Mouse (Mus musculus) embryo, embryonic 10.5 days (tissue): ENCODE data around the gene Wscd2.

Source experiments
- DNase-seq: peaks from one replicate; pipeline ENCODE4 v3.0.0-alpha.2; 2015; ENCODE audit warnings: low spot score

Gene Wscd2

DNA sequence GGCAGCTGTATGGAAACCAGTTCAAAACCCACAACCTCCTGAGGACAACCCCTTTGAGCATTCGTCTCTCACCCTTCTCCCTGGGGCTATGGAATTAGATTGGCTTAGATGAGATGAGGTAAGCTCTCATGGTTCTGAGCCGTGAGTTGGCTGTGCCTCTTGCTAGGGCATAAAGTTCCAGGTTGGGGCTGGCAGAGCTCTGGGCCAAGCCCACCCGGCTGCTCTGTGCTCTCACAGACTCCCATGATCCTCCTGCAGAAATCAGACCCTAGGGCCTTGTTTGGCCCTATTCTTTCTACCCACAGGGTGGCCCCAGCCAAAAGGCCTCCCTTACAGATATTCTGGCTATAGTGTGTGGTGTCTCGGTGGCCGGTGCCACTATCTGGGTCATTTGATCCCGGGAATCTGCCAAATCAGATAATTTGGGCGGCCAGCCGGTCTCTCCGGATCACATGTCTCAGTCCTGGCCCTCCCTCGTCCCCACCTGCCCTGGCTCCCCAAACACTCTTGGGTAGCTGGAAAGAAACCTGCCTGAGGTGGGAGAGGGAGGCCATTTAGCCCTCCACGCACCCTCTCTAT is 4.5 kb upstream of the Wscd2 start:
- no peak for DNase-seq

DNA sequence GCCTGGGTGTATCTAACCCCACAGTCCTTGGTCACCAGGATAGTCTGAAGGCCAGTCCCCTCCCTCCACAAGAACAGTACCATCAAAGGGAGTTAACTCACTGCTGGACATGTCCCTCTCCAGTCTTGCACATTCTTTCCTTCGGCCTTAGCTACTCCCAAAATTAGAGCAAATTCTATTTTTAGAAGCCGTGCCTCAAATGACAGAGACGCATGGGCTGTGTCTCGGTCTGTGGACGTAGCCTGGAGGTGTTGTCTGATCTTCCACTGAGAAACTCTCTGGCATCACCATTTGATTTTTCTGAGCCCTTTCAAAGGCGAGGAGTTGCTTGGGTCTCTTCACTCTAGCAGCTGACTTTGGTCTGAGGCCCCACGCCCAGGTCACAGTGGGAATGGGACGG is 2.3 kb upstream of the Wscd2 start:
- no peak for DNase-seq

DNA sequence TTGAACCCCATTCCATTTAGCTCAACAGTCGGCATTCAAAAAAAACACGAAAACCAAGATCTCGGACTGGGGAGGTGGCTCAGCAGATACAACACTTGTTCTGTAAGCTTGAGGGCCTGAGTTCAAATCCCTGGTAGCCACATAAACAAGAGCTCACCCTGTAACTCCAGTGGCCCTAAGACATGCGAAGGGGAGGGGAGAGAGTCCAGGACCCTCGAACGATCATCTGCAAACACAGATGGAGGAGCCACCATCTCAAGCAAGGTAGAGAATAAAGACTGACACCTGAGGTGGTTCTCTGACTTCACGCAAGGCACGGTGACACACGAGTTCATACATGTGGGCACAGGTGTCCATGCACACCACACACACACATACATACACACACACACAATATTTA is 516 bp upstream of the Wscd2 start:
- no peak for DNase-seq

DNA sequence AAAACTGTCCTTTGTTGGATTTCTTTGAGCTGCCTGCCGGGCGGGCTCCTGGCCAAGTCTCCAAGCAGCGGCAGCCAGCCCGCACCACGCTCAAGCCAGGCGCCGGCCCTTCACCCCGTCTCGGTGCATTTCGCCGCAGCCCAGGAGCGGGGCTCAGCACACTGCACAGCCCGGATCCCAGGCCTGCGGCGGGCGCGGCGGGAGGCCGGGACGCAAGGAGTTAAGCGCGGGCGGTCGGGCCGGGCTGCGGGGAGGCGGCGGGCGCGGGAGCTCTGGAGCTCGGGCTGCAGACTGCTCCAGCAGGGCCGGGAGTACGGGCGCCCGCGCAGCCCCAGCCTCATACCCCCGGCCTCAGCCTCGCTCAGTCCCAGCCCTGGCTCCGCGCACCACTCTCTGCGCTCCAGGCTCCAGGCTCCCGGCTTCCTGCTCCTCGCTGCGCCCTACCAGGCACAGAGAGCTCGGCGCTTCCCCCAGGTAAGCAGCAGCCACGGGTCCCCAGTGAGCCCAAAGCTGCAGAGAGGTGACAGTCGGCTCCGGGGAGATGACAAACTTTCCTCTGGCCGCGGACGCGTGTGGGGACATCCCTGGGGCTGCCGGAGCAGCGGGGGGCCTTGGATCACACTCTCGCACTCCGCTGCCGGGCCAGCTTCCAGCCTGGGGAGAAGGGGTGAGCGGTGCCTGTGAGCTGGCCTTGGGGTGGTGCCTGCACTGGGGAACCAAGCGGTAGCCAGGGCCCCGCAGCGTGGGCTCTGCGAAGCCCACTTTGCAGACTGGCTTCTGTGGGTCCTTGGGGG is 531 bp downstream of the Wscd2 start:
- DNase-seq: peak; percentile 62

DNA sequence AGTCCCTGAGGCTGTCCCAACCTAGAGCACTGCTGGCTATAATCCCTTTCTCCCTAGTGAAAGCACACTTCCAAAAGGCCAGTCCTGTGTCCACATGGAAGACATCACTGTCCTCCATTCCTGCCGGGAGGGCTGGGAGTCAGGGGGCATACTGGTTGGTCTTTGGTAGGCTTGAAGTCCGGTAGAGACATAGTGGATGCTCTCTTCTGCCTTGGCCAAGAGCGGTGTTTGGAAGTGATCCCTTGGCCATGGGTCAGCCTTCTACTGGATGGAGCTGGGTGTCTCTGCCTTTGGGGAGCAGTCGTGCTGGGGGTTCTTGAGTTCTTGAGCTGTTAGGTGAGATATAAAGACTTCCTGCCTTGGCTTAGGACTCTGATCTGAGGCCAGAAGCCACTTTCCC is 1.4 kb downstream of the Wscd2 start:
- DNase-seq: no peak

DNA sequence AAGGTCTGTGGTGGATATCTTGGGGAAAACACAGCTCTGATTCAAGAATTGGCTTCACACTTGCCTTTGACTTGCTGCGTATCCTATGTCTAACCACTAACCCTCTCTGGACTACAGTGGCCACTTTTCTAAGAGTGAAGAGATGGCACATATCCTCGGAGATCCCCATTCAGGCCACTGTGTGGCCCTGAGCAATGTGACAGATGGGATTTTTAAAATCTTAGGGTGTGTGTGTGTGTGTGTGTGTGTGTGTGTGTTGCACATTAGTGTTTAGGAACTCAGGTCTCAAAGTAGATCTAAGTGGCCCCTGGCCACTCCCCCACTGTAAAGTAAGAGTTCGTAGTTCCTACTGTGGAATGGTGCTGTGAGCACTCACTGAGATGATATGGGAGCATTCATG is 1.9 kb downstream of the Wscd2 start:
- no peak for DNase-seq

DNA sequence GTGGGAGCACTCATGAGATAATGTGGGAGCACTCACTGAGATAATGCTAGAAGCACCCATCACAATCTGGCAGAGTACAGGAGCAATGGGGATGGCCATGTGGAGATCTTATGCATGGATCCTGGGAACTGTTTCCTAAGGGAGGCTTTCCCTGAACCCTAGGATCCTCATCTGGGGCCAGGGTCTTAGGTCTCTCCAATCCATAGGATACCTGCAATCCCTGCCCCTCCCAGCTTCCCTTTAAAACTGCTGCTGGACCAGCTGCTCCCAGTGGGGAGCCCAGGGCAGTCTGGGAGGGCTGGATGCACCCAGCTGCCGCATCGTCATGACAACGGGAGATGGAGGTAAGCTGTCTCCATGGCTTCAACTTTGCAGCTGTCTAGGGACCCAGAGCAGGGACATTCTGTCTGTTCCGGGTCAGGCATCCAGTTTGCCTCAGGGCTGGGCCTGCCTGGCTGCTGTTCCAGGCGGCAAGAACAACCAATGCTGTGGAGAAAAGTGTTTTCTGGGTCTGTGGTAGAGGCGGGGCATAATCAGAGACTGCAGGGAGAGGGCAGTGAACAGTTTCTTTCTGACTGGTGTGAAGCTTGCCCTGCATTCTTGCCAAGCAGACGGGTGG is 2.4 kb downstream of the Wscd2 start:
- peak; percentile 65 for DNase-seq

DNA sequence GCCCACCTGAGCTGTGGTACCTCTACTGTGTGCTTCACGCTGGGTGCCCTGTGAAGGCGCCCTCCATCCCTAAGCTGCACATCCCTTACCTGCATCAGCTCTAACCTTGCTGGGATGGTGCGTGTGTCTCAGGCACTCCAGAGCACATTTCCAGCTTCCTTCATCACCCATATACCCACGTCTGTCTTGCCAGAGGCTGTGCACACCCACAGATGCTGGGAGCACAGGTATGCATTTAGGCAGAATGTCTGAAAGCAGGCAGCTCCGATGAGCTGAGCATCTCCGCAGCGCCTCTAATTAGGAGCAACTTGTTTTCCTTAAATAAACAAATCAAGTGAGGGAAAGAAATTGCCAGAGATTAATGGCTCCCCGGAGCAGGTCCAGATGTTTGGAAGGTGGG is 3.9 kb downstream of the Wscd2 start:
- no peak for DNase-seq

DNA sequence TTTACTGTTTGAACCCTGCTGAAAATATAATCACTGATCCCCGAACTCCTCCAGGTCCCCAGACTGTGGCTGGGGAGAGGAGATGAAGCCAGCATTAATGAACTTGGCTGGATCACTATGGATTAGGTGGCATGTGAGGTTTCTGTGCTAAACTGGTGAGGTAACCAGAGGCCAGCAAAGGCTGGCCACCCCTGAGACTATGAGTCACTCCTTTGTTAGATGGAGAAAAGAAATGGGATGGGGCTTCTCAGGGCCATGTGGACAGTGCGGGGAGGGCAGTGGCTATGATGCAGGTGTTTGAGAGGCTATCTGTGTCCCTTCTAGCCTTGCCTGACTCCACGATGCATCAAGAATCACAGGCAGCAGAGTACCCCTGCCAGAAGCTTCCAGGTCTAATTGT is 6.8 kb downstream of the Wscd2 start:
- no peak for DNase-seq

DNA sequence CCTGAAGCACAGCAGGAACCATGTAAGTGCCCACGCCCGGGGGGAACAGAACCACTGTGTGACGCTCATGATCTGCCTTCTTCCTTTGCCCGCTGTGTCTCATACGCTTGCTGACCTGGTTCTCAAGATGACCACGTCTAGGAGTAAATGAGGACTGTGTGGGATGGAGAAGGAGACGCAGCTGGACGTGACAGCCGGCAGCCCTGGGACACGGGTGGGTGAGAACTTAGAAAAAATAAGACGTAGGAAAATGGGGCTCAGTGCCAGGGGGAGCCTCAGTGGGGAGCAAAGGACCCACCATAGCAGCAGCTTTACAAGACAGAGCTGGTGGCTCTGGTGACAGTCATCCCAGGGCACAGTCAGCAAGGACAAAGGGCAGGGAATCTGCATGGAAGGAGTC is 9.3 kb downstream of the Wscd2 start:
- DNase-seq: no peak

DNA sequence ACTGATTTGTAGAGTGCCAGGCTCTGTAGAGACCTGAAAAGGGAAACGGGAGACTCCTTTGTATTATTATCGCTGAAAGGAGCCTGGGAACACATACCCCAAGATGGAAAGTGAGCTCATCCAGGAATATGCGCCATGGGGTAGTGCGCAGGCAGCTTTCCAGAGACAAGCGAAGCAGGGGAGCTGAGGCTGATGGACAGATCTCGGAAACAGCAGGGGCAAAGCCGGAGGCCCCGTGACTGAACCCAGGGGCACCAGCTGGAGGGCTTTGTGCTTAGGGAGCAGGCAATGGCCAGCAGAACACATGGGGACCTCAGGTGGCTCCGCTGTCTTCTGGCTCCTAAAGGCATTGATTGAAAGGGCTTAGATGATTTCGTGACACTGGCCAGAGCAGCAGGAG is 13.1 kb downstream of the Wscd2 start:
- DNase-seq: peak; percentile 75

DNA sequence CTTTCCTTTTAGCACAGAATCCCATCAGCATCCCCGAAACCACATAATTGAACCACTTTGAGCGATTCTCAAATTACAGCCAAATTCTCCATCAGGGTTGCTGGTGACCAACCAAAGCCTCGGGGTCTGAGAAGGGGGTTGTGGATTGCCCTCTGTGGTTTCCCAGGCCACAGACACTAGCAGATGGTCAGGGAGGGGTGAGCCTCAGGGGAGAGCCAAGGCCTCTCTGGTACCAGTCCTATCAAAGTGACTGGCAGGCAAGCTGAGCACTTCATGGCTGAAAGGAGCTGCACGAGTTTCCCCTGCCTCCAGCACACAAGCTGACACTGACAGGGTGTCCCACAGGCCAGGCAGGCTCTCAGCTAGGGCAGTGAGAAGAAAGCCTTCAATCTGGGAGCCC is 14.5 kb downstream of the Wscd2 start:
- DNase-seq: peak; percentile 64

DNA sequence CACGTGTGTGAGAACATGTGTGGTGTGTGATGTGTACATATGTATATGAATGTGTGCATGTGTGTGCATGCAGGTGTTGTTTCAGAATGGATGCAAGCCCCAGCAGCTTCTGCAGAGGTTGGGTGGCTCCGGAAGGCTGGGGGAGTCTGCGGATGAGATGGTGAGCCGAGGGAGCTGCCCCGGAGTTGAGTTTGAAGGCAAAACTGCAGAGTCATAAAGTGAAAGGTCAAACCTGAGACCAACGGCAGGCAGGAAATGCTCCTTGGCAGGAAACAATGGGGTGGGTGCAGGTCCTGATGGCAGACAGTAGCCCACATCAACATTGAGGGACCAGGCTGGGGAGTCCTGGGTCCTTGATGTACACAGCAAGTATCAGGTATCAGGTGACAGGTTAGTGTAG is 15.9 kb downstream of the Wscd2 start:
- no peak for DNase-seq

DNA sequence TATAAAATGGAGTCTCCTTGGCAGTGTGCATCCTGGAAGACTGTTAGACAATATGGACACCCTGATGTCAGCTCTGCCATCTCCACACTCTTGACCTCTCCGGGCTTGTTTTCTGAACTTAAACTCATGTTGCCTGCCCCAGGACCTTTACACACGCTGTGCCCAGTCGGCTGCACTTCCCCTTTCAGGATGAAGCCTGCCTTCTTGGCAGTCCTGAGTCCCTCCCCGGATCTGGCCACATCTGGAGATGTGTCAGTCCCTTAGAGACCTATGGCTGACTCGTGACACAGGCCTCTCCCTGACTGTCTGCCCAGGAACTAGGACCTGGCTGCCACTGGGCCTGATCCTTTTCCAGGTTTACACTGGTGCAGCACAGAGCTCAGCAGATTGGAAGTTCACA is 16.6 kb downstream of the Wscd2 start:
- no peak for DNase-seq

DNA sequence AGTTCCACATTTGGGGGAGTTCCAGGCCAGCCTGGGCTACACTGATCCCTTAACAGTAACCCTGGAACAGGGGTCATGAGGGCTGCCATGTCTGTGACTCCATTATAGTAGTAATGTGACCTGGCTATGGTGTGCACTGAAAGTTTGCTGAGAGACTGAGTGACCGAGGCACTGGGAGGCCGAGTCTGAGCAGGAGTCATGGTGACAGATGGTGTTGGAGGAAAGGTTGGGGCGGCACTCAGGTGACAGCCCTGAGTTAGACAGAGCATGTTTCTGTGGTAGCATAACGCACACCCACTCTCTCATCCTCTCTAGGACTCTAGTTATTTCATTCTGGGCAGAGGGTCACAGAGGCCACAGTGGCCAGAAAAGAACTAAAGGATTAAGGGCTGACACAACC is 19.0 kb downstream of the Wscd2 start:
- no peak for DNase-seq

DNA sequence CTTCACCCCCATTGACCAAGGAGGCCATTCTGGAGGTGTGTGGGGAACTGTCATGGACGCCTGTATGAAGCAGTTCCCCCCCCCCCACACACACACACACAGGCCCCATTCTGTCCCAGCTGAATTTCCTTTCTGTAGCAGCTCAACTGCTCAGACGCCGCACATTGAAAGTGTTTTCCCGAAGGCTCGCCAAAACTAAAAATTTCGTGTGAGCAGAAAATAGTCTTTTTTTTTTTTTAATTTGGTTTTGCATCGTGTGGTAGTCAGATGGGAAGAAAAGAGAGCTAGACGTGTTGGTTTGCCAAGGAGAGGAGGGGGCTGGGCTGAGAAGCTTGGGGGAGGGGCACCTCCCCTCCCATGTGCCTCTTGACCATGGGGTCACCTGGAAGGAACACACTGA is 23.5 kb downstream of the Wscd2 start:
- DNase-seq: no peak

DNA sequence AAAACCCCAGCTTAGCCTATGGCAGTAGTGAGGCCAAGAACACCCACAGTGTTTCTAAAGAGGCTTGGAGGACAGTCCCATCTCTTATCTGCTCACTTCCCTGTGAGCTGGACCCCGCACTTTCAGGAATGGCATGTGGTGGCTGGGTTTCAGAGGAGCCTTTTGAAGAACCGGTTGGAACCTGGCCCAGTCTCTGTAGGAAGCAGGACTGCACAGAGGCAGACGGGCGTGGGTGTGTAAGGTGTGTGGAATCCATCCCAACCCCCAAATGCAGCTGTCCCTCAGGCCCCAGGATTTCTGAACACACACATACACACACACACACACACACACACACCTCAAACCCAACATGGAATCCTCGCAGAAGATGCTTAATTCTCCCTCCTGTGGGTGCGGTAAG is 23.9 kb downstream of the Wscd2 start:
- DNase-seq: no peak

DNA sequence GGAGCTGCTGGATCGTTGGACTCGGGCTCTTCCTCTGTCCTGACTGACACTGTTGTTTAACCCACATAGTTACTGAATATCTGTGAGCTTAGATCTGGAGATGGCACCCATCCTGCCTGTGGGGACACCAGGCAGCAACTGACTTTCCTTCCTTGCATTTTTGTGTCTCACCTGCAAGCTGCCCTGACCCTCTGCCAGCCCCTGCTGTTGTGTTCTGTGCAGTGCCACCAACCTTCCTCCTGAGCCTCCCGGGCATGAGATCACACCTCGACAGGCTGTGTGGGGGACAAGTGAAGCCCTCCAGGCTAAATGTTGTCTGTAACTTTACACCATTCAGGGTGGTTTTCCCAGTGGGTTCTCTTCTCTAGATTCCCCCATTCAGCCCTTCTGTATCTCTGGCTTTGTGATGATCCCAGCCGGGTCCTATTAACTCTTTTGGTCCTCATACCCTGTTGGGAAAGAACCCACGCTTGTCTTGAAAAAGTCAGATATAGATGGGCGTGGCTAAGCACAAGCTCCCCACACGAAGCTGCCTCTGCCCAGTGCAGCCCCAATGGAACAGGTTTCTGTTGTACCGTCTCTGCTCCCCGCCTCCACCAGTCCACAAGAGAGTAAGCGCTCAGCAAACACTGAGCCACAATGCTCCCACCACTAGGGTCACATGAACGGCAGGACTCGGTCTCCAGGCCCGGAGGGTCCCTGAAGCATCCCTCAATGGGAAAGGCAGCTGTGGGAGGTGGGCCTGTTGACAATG is 26.2 kb downstream of the Wscd2 start:
- no peak for DNase-seq

DNA sequence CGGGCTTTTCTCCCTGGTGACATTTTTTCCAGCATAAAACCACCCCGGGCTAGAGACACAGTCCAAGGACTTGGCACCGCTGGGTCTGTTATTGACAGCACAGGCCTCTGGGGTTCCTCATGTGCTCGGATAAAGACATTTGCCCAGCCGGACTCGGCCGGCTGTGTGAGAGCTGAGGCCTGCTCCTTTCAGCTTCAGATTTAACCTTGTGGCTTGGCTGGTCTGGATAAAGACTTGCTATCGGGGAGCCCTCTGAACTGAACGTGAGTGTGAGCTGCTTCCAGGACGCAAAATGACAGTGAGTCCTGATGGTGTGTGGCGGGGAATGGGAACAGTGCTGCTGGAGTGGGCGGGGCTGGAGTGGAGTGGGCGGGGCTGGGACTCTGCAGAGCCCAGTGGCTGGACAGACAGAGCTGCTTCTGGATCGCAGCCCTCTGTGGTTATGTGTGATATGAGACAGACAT is 26.8 kb downstream of the Wscd2 start:
- DNase-seq: peak; percentile 38

DNA sequence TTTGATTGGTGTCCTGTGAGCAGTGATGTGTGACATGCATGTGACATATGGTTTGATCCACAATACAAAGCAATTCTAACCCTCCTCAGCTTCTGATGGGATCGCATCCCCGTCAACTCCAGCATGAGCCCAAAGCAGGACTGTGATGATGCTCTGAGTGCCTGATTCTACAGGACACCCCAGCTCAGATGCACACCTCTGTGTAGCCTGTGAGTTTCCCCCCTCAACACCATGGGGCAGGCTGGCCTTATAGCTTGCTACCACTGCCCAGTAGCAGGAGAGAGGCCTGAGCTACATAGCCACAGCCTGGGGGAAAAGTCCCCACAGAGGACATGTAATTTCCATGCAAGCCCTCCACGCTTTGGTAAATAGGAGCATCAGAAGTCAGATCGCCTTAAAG is 27.3 kb downstream of the Wscd2 start:
- no peak for DNase-seq

DNA sequence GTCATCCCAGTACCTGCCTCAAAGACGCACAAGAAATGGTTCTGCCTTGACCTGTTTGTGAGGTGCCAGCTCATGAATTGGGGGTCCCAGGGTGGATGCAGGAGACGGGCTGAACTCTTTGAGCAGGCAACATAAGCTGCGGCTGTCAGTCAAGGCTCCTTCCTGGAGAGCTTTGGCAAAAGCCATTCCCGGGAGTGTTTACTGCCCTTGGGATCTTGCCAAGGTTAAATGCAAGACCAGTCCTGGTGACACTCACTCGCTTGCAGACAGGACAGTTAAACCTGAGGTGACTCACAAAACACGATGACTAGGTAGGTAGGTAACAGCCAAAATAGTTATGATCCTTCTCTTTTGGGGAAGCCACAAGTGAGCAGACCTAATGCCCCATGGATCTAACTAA is 30.9 kb downstream of the Wscd2 start:
- no peak for DNase-seq

DNA sequence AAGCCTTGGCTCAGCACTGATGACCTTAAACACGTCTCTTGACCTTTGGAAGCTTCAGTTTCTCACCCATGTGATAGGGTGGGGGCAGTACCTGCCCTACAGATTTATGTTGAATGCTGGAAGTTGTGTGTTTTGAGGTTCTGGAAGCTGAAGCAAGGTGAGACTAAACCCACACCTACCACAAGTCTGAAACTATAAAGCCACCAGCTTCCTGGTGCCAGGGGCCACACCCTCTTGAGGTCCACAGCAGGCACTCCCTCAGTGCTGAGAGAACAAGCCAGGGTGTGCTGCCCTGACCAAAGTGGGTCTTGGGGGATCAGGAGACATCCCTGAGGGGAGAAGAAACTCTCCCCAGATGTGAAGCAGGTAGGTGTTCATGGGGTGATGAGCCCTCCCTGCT is 48.7 kb downstream of the Wscd2 start:
- no peak for DNase-seq

DNA sequence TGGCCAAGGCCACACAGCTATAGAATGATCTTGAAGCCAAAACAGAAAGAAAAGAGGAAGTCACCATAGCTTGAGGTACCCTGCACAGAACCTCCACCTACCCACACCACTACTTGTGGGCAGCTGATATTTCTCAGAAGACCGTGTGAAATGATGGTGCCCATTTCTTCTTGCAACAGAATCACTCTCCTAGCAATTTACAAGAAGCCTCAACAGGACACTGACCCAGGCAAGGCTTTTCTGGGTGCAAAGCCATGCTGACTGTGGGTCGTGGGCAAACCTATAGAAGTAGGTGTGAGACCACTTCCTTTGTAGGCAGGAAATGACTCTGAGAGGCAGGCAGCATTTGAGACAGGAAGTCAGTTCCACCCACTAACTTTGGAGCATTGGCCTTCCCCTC is 49.3 kb downstream of the Wscd2 start:
- DNase-seq: no peak
